Mouse (Mus musculus) midbrain, postnatal 0 days (tissue): Measurements from ENCODE around the gene Tmbim6. TPM values are rescaled to one million over a fixed set of nuclear protein-coding genes. Genes with fewer than 3 reads are reported as not detected.

Experiments used
- ATAC-seq: fragments of 200-750 bp; cut with Nextera tagmentation; 2 replicates; pipeline ENCODE4 v1.8.0; 2017; ENCODE audit warnings: moderate number of reproducible peaks, mild to moderate bottlenecking, moderate TSS enrichment, moderate library complexity; ENCODE audit not compliant: low FRiP score
- DNase-seq: peaks from one replicate; pipeline ENCODE4 v3.0.0-alpha.2; 2015; ENCODE audit warnings: low spot score
- H3K27ac ChIP-seq: fragments of 300-500 bp; sonication (generic); 2 replicates; pipeline ENCODE4 v1.5.1; 2014; ENCODE audit warnings: low read depth, mild to moderate bottlenecking, low read length, mixed read lengths
- H3K27me3 ChIP-seq: fragments of 300-500 bp; sonication (generic); 2 replicates; pipeline ENCODE4 v1.6.1; 2014; ENCODE audit warnings: low read length, control low read depth, mixed read lengths; ENCODE audit not compliant: insufficient read depth
- H3K36me3 ChIP-seq: fragments of 300-500 bp; sonication (generic); 2 replicates; pipeline ENCODE4 v1.6.1; 2014; ENCODE audit warnings: low read length, control low read depth, mixed read lengths; ENCODE audit not compliant: insufficient read depth
- H3K4me1 ChIP-seq: fragments of 300-500 bp; sonication (generic); 2 replicates; pipeline ENCODE4 v1.6.1; 2014; ENCODE audit warnings: mild to moderate bottlenecking, control low read depth, antibody characterized with exemption, low read length, mixed read lengths; ENCODE audit not compliant: insufficient read depth
- H3K4me2 ChIP-seq: fragments of 300-500 bp; sonication (generic); 2 replicates; pipeline ENCODE4 v1.6.1; 2014; ENCODE audit warnings: low read depth, mild to moderate bottlenecking, low read length, mixed read lengths; ENCODE audit not compliant: poor library complexity, severe bottlenecking
- H3K4me3 ChIP-seq: fragments of 300-500 bp; sonication (generic); 2 replicates; pipeline ENCODE4 v1.5.1; 2014; ENCODE audit warnings: low read depth, mild to moderate bottlenecking, low read length, moderate library complexity
- H3K9ac ChIP-seq: fragments of 300-500 bp; sonication (generic); replicated peaks from 2 replicates; pipeline ENCODE4 v1.6.1; 2014; ENCODE audit warnings: mild to moderate bottlenecking, low read length, moderate library complexity, mixed read lengths; ENCODE audit not compliant: poor library complexity, severe bottlenecking
- H3K9me3 ChIP-seq: fragments of 300-500 bp; sonication (generic); 2 replicates; pipeline ENCODE4 v1.6.1; 2016; ENCODE audit warnings: low read length, control low read depth
- CTCF ChIP-seq: IDR thresholded peaks from 2 replicates; pipeline ENCODE4 v1.5.1; 2016; ENCODE audit warnings: antibody characterized with exemption, mild to moderate bottlenecking
- WGBS: fragments of 180-500 bp; shearing (Covaris S2); extraction: QIAGEN DNeasy Blood & Tissue Kit; methylation state at CpG from one replicate; pipeline ENCODE4 v1.1.7; 2014; 5-methylcytosine and 5-hydroxymethylcytosine counted together
- polyA plus RNA-seq: library from polyadenylated mRNA; unstranded; fragments of >200 nt; fragmentation: Nextera tagmentation; extraction: Ambion mirVana; gene quantifications from 2 replicates; pipeline ENCODE4 v1.2.1, GENCODE M21; 2015
- total RNA-seq: library from RNA; depleted of rRNA; stranded (reverse); fragments of >200 nt; gene quantifications from 2 replicates; pipeline ENCODE4 v1.2.3, GENCODE M21; 2014

Gene Tmbim6
- total and polyA plus RNA-seq, 2 experiments from 2014 or later, result 327 TPM

DNA sequence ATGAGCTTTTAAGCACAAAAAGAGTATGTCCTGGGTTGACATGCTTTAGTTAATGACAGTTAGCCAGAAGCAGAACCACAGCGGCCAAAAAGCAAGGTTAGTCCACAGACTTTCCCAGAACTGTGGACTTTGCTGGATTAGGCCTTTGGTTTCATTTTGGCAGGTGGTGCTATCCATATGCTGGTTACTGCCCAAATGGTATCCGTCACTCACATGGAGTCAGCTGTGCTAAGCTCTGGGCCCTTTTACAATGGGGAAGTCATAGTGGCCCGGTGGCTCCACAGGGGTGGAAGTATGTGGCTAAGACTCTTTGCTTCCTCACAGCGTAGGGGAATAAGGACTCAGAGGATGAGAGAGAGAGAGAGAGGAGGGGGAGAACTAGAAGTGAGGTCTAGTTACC lies 4.7 kb upstream of the Tmbim6 start:
- H3K4me3 ChIP-seq, result no peak overlapping the region
- H3K9ac ChIP-seq, result no peak overlapping the region
- no peak for TF ChIP-seq CTCF
- H3K27ac ChIP-seq, result no peak overlapping the region
- no peak for DNase-seq
- H3K4me2 ChIP-seq, result no peak overlapping the region
- no peaks in the 10 kb centered on the region for H3K9me3 ChIP-seq
- no peak for ATAC-seq
- no peaks in the 10 kb centered on the region for H3K36me3 ChIP-seq
- no peaks in the 10 kb centered on the region for H3K4me1 ChIP-seq
- no peaks in the 10 kb centered on the region for H3K27me3 ChIP-seq
- WGBS, result 59% methylated on average over 4 of the region's 4 CpGs

DNA sequence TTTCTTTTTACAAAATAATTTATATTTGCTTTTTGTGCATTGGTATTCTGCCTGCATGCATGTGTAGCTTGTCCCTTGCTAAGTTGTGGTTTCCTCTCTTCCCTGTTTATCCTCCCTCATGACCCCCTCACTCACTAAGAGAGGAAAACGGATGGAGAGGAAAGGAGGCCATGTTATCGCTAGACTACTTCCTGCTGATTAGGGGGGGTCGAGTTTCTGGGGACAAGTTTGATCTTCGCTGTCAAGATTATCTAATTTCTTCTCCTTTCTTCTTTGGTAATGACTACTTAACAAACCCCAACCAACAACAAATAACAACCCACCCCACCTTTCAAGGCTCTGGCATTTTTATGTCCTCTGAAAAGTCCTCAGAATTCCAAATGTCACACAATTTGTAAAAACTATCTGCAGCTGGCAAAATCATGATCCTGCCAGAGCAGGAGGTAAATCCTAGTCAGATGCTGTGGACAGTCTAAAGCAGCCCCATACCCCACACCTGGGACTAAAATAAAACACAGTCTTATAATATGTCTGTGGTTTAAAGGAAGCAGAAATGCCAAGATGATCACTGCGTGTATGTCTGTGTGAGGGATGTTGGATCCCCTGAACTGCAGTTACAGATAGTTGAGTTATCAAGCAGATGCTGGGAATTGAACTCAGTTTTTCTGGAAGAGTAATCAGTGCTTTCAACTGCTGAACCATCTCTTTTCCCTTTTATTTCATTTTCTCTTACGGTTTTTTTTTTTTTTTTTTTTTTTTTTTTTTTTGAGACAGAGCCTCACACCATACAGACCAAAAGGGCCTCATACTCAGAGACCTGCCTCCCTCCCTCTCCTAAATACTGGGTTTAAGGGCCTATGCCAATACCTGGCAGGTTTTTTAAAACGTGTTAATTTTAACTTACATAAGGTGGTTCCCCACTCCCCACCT lies 1.9 kb upstream of the Tmbim6 start:
- Histone ChIP-seq H3K36me3 (no peaks in the 10 kb centered on the region), H3K27me3 (no peaks in the 10 kb centered on the region), H3K9me3 (no peaks in the 10 kb centered on the region), H3K9ac (no peak overlapping the region), H3K4me3 (no peak overlapping the region), H3K4me2 (no peak overlapping the region), H3K4me1 (peaks cover 16% of the 10 kb centered on the region), H3K27ac (no peak overlapping the region)
- ATAC-seq (no peak), DNase-seq (no peak)
- WGBS, result 73% methylated on average over 7 of the region's 7 CpGs
- no peak for TF ChIP-seq CTCF

DNA sequence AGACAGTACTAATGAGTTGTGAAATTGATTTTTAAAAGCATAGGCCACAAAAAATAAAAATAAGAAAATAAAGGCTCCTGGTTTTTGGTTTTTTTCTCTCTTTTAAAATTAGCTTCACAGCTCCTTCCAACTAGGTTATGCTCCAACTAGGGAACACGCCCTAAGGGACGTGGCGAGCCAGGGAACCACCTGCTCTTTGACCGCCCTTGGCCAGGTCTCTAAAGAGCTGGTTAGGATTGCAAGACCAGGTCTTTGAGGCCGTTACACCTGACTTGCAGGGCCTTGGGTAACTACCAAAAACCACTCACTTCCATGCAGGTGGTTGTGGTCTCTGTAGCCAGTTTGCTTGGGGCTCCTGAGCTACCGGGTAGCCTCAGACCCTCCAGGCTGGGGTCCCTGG lies 707 bp upstream of the Tmbim6 start:
- H3K4me2 ChIP-seq, result peak overlapping the region; percentile 52
- H3K27ac ChIP-seq, result peak overlapping the region; percentile 71
- no peak for TF ChIP-seq CTCF
- no peak for ATAC-seq
- DNase-seq, result no peak
- peaks cover 16% of the 10 kb centered on the region for H3K4me1 ChIP-seq
- no peaks in the 10 kb centered on the region for H3K36me3 ChIP-seq
- H3K27me3 ChIP-seq, result no peaks in the 10 kb centered on the region
- 0 out of 2 replicates have a peak overlapping the region, but pooled peaks have one; percentile 36 for H3K9ac ChIP-seq
- H3K4me3 ChIP-seq, result peak overlapping the region; percentile 86
- H3K9me3 ChIP-seq, result no peaks in the 10 kb centered on the region
- 87% methylated on average over 6 of the region's 6 CpGs for WGBS

DNA sequence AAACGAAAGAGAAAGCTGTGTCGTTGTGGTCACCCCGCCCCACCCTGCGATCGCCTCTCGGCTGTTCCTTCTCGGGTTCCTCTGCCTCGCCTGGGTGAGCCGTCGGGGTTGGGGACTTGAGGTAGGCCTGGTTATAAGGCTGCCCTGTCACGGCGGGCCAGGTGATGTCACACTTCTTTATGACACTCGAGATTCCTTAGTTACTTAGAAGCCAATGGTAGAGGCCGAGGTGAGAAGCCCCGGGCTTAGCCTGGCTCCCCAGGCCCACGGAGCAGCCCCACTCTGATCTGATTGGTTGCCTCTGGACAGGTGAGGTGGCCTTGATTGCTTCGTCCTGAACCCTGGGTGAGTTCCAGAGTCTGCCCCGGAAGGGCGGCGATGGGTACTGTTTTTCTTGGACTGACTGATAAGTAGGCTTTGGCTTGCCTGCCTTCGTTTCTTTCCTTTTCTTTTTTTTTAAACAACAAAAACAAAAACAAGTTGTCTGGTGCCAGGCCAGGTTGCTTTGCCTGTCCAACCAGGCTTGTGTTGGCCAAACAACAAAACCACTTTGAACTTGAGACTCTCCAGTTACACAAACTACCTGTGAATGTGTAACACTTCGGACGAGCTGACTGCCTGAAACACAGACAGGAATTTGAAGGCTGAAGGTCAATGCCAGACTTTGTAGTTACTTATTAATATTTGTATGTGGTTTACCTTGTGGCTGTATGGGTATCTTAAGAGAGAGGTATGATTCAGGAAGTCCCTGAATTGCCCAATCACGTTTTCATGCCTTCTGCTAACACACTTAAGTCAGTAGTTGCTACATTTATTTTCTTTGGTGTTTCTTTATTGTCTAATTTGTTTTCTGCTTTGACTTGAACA lies 937 bp downstream of the Tmbim6 start:
- WGBS, result 10% methylated on average over 24 of the region's 24 CpGs
- ATAC-seq (peak; percentile 24; the same call in 1 of the 2 replicates), DNase-seq (peak; percentile 27)
- H3K9ac ChIP-seq, result peak overlapping the region; percentile 79
- H3K4me3 ChIP-seq, result peak overlapping the region; percentile 86
- H3K9me3 ChIP-seq, result no peaks in the 10 kb centered on the region
- no peak for TF ChIP-seq CTCF
- H3K36me3 ChIP-seq, result no peaks in the 10 kb centered on the region
- peak overlapping the region; percentile 79 for H3K4me2 ChIP-seq
- H3K27me3 ChIP-seq, result no peaks in the 10 kb centered on the region
- peaks cover 16% of the 10 kb centered on the region for H3K4me1 ChIP-seq
- peak overlapping the region; percentile 93 for H3K27ac ChIP-seq

DNA sequence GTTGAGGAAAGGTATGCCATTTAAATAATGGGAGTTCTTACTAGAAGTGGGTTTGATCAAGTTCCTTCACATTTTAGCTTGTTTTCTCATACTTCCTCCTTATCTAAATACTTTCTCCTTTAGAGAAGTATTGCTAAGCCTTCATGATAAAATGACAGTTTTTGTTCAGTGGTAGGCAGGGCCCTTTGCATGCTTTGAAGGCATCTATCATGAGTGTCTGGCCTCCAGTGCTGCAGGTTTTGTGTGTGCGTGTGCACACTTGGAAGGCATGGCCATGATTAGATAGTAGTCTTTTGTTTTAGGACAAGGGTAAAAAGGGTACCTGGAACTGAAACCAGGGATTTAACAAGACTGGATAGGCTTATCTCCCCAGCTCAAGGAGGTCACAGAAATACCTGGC lies 3.8 kb downstream of the Tmbim6 start:
- no peak for TF ChIP-seq CTCF
- ATAC-seq, result no peak
- peaks cover 16% of the 10 kb centered on the region for H3K4me1 ChIP-seq

More for the DNA sequence above, 3.8 kb downstream of the Tmbim6 start:
- no peak for DNase-seq
- no peak overlapping the region for H3K4me3 ChIP-seq
- no peaks in the 10 kb centered on the region for H3K9me3 ChIP-seq
- H3K27me3 ChIP-seq, result no peaks in the 10 kb centered on the region
- WGBS, result 89% methylated on average over 1 of the region's 1 CpGs
- H3K4me2 ChIP-seq, result no peak overlapping the region
- no peak overlapping the region for H3K27ac ChIP-seq
- H3K36me3 ChIP-seq, result no peaks in the 10 kb centered on the region
- no peak overlapping the region for H3K9ac ChIP-seq
